Mouse (Mus musculus) layer of hippocampus, adult 11-12 months (tissue): ENCODE measurements at regions not wholly inside any gene's neighbourhood (a gene's known extent, or its start where the extent isn't known, plus 50 kb on each side); places are given as distances from the start of the nearest gene placed in this dataset.
A peak's percentile ranks its signal among the peaks of the same experiment; 100 is the strongest.

Experiments
- DNase-seq: peaks from one replicate; pipeline ENCODE4 v3.0.0; 2022; ENCODE audit warnings: low spot score

- DNase-seq: no peak
Observed at GRCm38 (mm10) chr13:53704104-53704503, 231.2 kb upstream of the Msx2 start.

GRCm38 (mm10) chr13:53700236-53700635, 227.4 kb upstream of the Msx2 start:
- no peak for DNase-seq

GRCm38 (mm10) chr13:53697954-53698353, 225.1 kb upstream of the Msx2 start:
- DNase-seq: no peak

GRCm38 (mm10) chr13:53695385-53695784, 222.5 kb upstream of the Msx2 start:
- no peak for DNase-seq

GRCm38 (mm10) chr13:53688934-53689333, 216.1 kb upstream of the Msx2 start:
- no peak for DNase-seq

- DNase-seq: peak; percentile 89
Observed at GRCm38 (mm10) chr13:53688489-53688888, 215.6 kb upstream of the Msx2 start.

- DNase-seq: no peak
Observed at GRCm38 (mm10) chr13:53684498-53684897, 211.6 kb upstream of the Msx2 start.

GRCm38 (mm10) chr13:53677187-53677586, 204.3 kb upstream of the Msx2 start:
- DNase-seq: no peak

GRCm38 (mm10) chr13:53670361-53670760, 197.5 kb upstream of the Msx2 start:
- no peak for DNase-seq

GRCm38 (mm10) chr13:53667518-53667917, 194.6 kb upstream of the Msx2 start:
- DNase-seq: no peak

GRCm38 (mm10) chr13:53665592-53665991, 192.7 kb upstream of the Msx2 start:
- DNase-seq: no peak

- peak; percentile 23 for DNase-seq
Observed at GRCm38 (mm10) chr13:53664631-53665230, 191.9 kb upstream of the Msx2 start.

- DNase-seq: no peak
Observed at GRCm38 (mm10) chr13:53652826-53653225, 180.0 kb upstream of the Msx2 start.

- DNase-seq: no peak
Observed at GRCm38 (mm10) chr13:53648353-53648752, 175.5 kb upstream of the Msx2 start.

GRCm38 (mm10) chr13:53642557-53642956, 169.7 kb upstream of the Msx2 start:
- DNase-seq: no peak

GRCm38 (mm10) chr13:53639584-53639983, 166.7 kb upstream of the Msx2 start:
- DNase-seq: no peak

- DNase-seq: no peak
Observed at GRCm38 (mm10) chr13:53639115-53639514, 166.2 kb upstream of the Msx2 start.

GRCm38 (mm10) chr13:53636011-53636410, 163.1 kb upstream of the Msx2 start:
- no peak for DNase-seq

GRCm38 (mm10) chr13:53634637-53635203, 161.8 kb upstream of the Msx2 start:
- no peak for DNase-seq

- no peak for DNase-seq
Observed at GRCm38 (mm10) chr13:53598050-53598449, 125.2 kb upstream of the Msx2 start.

GRCm38 (mm10) chr13:53596871-53597800, 124.3 kb upstream of the Msx2 start:
- no peak for DNase-seq

- DNase-seq: peak; percentile 17
Observed at GRCm38 (mm10) chr13:53592755-53593154, 119.9 kb upstream of the Msx2 start.

- no peak for DNase-seq
Observed at GRCm38 (mm10) chr13:53586771-53587170, 113.9 kb upstream of the Msx2 start.
